Mouse (Mus musculus) CD4-positive helper T cell, adult 2 months (primary cell): Measurements from ENCODE around the gene Ifi203.
"Not testable (repeated sequence)": the region's sequence is repeated elsewhere in the genome, so short reads cannot be mapped to it uniquely, and the experiment has no call there.

Source experiments
- DNase-seq: peaks from one replicate; pipeline ENCODE4 v3.0.0-alpha.2; 2012; ENCODE audit warnings: low read depth, missing footprints, low spot score

The Ifi203 gene

GRCm38 (mm10) chr1:173941924-173942779 lies at the start of gene Ifi203, which contains the start of gene Mndal:
Gene Ifi203 (minus strand): TSS chr1:173942672.
Gene Mndal (minus strand): TSS chr1:173942491.
- peak; percentile 29 for DNase-seq

DNA sequence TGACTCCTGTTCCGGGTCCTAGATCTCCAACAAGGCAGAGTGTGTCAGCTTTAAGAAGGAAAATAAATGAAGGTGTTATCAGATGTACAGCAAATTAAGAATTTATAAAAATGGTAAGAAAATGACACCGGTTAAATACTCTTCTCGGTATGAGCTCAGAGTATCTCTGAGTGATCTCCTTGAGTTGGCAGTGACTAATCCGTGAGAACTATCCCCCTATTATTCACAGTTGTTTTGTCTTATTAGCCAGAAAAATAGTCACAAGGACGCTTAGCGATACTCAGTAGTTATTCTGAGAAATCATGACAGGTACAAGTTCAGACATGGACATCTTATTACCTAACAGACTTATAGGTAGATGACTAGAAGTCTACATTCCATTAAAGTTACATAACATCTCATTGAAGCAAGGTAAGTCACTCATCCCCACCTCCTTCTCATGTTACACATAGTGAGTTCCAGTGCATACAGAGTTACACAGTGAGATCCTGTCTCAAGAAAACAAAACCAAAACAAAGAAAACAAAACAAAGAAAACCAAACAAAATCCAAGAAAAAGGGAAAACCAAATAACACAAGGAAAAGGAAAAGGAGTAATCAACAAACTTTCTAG lies 40.3 kb upstream of the Ifi203 start, which contains the start of gene Ifi202b:
Gene Ifi202b, minus strand, starts transcription at position 51 of the 612 bp plus-strand sequence.
- DNase-seq: not testable (repeated sequence)

GRCm38 (mm10) chr1:173981038-173981437 lies 38.6 kb upstream of the Ifi203 start:
- not testable (repeated sequence) for DNase-seq

DNA sequence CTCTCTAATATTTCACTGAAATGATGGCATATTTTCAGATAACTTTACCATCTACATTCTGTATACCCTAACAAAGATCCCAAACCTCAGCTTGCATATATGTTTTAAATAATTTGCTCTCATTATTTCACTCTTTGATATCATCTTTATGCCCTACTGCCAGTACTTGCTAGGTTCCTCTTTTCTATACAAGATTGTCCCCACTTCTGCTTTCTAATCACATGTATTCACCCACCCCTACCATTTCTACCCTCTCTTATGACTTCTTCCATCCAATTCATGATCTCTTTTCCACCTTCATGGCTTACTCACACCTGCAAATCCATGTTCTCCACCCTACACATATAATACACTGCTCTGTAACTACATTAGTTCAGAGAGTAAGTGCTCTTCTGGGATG lies 35.1 kb upstream of the Ifi203 start:
- DNase-seq: no peak

GRCm38 (mm10) chr1:173973111-173973510 lies 30.6 kb upstream of the Ifi203 start:
- no peak for DNase-seq

- DNase-seq: not testable (repeated sequence)
Measured at GRCm38 (mm10) chr1:173961491-173961890, 19.0 kb upstream of the Ifi203 start.

GRCm38 (mm10) chr1:173959998-173960397 lies 17.5 kb upstream of the Ifi203 start:
- not testable (repeated sequence) for DNase-seq

DNA sequence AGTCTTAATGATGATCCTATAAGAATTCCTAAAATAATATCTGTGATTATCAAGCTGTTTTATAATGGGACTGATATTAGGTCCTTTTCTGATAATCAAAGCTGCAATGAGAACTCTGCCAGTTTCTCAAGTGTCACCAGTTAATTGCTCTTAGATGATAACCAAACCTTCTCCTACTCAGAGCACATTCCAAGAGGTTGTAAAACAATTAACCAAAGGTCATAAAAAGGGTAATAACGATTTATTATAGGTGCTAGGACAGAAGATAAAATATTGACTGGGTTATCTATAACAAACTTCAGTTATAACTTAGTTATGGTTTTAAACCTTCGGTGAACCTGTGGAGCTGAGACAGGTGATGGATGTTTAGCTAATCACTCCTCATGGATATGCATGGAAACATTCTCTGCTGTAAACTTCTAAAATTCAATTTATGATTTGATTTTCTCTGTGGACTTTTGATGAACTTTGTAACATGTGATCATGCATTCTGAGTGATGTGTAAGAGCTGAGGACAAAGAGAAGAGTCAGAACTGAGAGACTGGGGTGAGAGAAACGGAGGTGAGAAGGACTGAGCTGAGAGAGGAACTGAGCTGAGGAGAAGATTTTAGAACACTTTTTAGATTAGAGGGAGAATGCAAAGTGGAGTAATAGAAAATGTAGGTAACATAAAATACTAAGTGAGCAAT lies 13.5 kb upstream of the Ifi203 start:
- DNase-seq: not testable (repeated sequence)

DNA sequence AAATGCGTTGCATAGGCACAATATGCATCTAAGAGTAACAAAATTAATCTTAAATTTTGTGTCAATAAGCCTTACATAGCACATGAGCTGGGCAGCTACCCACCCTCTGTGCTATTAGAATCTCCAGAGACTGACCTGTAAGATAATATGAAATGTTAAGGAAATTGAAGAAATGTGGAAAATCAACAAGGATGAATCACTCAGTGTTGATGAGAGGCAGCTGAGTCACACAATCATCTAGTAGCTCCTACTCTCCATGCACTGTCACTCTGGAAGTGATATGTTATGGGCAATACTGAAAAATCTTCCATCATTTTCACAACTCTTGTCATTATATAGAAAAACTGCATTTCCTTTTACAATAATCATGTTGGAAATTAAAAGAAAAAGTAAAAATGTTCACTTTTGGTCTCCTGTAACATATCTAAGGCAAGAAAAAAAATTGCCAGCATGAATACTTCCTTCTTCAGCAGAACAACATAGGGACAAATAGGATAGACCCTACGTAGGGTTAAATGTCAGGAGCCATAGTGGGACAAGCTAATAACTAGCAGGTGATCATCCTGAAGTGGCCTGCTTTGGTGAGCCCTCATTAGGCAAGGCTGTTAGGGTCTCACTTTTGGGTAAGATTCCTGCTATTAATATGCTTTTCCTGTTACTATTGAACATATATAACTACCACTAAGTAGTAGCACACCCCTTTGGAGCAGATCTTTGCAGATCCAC lies 12.8 kb upstream of the Ifi203 start:
- no peak for DNase-seq

- no peak for DNase-seq
Measured at GRCm38 (mm10) chr1:173953563-173953962, 11.1 kb upstream of the Ifi203 start.

GRCm38 (mm10) chr1:173949044-173949443 lies 6.6 kb upstream of the Ifi203 start:
- DNase-seq: peak; percentile 39

DNA sequence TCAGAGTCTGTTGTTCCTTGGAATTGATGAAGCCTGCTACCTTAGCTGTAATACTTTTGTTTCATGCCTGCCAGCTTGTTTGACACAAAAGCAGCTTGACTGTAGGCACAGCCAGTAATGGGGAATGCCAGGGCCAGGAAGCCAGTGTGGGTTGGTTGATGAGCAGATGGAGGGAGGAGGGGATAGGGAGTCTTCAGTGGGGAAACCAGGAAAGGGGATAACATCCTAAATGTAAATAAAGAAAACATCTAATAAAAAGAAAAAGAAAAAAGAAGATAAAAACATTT lies 251 bp upstream of the Ifi203 start:
- peak; percentile 29 for DNase-seq

GRCm38 (mm10) chr1:173941522-173941921 lies 950 bp downstream of the Ifi203 start:
- DNase-seq: peak; percentile 7

DNA sequence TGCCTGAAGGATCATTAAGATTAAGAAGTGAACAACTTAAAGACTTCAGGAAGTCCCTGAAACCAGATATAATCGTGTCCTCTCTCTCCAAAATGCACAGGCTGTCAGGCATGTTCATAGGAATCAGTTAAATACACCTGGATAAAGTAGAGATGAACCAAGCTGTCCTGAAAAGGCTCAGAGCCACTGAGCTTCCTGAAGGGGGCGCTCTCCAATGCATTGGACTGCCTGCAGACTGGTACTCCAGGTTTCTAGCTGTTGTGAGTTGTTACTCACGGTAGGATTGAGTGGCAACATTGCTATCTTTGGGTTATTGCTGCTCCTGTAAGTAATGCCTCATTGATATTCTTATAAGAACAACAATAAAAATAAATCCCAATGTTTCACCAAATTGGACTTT lies 23.2 kb downstream of the Ifi203 start:
- not testable (repeated sequence) for DNase-seq

DNA sequence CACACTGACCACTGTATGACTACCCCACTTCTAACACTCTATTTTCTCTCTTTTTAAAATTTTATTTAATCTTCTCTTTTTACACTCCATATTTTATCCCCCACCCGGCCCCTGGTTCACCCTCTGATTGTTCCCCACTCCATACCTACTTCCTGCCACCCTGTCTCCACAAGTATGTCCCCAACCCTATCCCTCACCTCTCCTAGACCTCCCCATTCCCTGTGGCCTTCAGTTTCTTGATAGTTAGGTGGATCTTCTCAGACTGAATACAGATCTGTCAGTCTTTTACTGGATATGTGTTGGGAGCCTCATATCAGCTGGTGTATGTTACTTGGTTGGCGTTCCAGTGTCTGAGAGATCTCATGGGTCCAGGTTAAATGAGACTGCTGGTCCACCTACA lies 27.9 kb downstream of the Ifi203 start:
- DNase-seq: no peak

- peak; percentile 8 for DNase-seq
Measured at GRCm38 (mm10) chr1:173913256-173913791, 29.1 kb downstream of the Ifi203 start.

GRCm38 (mm10) chr1:173912548-173913255 lies 29.8 kb downstream of the Ifi203 start, which contains the start of gene Ifi211:
Gene Ifi211 (minus strand): TSS chr1:173913046.
- DNase-seq: peak; percentile 16

DNA sequence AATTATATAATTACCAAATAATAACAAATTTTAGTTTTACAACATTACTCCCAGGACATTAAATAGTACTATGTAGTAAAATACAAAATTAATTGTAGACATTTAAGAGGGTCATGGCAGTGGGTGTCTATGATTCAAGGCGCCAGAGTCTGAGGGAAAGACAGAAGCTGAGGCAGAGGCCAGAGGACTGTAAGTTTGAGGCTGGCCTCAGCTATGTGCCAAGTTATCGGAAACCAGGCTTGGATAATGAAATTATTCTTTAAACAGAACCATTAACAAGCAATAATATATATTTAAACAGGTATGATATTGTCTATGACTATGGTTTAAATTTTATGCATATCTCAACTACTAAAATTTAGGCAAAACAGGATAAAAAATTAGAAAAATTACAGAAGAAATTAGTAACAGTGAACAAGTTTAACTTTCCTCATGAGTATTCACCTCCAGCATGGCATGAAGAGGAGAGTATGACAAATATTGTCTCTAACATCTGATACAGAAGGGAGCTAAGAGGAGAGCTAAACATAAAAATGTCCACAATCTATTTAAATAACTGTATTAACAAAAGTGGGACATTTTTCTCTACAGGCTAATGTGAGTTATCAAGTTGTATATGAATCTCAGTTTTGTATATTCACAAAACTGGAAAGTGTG lies 30.5 kb downstream of the Ifi203 start:
- DNase-seq: no peak

- DNase-seq: not testable (repeated sequence)
Measured at GRCm38 (mm10) chr1:173908390-173908789, 34.1 kb downstream of the Ifi203 start.

- peak; percentile 60 for DNase-seq
Measured at GRCm38 (mm10) chr1:173905885-173906284, 36.6 kb downstream of the Ifi203 start.
